Mouse (Mus musculus) hindbrain, embryonic 14.5 days (tissue): ENCODE measurements at regions not wholly inside any gene's neighbourhood (a gene's known extent, or its start where the extent isn't known, plus 50 kb on each side); places are given as distances from the start of the nearest gene placed in this dataset.

ENCODE experiments used
- ATAC-seq: fragments of 200-750 bp; cut with Nextera tagmentation; 2 replicates; pipeline ENCODE4 v1.8.0; 2017; ENCODE audit warnings: moderate number of reproducible peaks, mild to moderate bottlenecking, moderate TSS enrichment, moderate library complexity; ENCODE audit not compliant: low FRiP score
- DNase-seq: peaks from one replicate; pipeline ENCODE4 v3.0.0-alpha.2; 2015; ENCODE audit warnings: low spot score
- H3K27ac ChIP-seq: fragments of 300-500 bp; sonication (generic); 2 replicates; pipeline ENCODE4 v1.5.1; 2014; ENCODE audit warnings: mild to moderate bottlenecking, moderate library complexity
- H3K27me3 ChIP-seq: fragments of 300-500 bp; sonication (generic); 2 replicates; pipeline ENCODE4 v1.6.1; 2014; ENCODE audit warnings: mild to moderate bottlenecking, low read length, mixed read lengths; ENCODE audit not compliant: control insufficient read depth, insufficient read depth
- H3K36me3 ChIP-seq: fragments of 300-500 bp; sonication (generic); replicated peaks from 2 replicates; pipeline ENCODE4 v1.6.1; 2014; ENCODE audit not compliant: control insufficient read depth, insufficient read depth
- H3K4me1 ChIP-seq: fragments of 300-500 bp; sonication (generic); replicated peaks from 2 replicates; pipeline ENCODE4 v1.6.1; 2014; ENCODE audit warnings: antibody characterized with exemption, low read length, mixed read lengths; ENCODE audit not compliant: control insufficient read depth, insufficient read depth
- H3K4me2 ChIP-seq: fragments of 300-500 bp; sonication (generic); replicated peaks from 2 replicates; pipeline ENCODE4 v1.6.1; 2014; ENCODE audit warnings: mild to moderate bottlenecking, moderate library complexity
- H3K4me3 ChIP-seq: fragments of 300-500 bp; sonication (generic); replicated peaks from 2 replicates; pipeline ENCODE4 v1.5.1; 2014; ENCODE audit warnings: mild to moderate bottlenecking, low read length
- H3K9ac ChIP-seq: fragments of 300-500 bp; sonication (generic); 2 replicates; pipeline ENCODE4 v1.6.1; 2014
- H3K9me3 ChIP-seq: fragments of 300-500 bp; sonication (generic); 2 replicates; pipeline ENCODE4 v1.6.1; 2016; ENCODE audit warnings: low read length; ENCODE audit not compliant: control insufficient read depth
- WGBS: fragments of 180-500 bp; shearing (Covaris S2); extraction: QIAGEN DNeasy Blood & Tissue Kit; methylation state at CpG from one replicate; pipeline ENCODE4 v1.1.7; 2014; 5-methylcytosine and 5-hydroxymethylcytosine counted together

DNA sequence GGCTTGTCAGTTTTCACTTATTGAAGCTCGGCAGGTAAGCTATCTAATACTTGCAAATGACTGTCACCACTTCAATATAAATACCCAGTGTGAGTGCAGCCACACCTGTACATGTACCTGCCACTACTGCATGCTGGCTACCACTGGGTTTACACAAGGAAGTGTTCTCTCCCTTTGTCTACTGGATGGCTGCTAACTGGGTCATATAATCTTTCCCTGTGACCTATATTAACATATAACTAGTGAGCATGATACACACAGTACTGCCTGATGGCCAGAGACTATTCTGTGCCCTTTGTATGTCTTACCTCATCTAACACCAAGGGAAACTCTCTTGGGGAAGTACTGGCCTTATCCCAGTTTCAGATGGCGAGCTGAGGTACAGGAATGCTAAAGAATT is 285.5 kb upstream of the Id2 start:
- Histone ChIP-seq H3K4me1 (no peaks in the 10 kb centered on the region; the same call in 1 of the 2 replicates), H3K36me3 (no peaks in the 10 kb centered on the region), H3K4me2 (no peak overlapping the region), H3K9ac (no peak overlapping the region), H3K27ac (no peak overlapping the region), H3K9me3 (no peaks in the 10 kb centered on the region), H3K4me3 (no peak overlapping the region), H3K27me3 (no peaks in the 10 kb centered on the region)
- 84% methylated on average over 2 of the region's 2 CpGs for WGBS
- ATAC-seq (no peak), DNase-seq (no peak)

DNA sequence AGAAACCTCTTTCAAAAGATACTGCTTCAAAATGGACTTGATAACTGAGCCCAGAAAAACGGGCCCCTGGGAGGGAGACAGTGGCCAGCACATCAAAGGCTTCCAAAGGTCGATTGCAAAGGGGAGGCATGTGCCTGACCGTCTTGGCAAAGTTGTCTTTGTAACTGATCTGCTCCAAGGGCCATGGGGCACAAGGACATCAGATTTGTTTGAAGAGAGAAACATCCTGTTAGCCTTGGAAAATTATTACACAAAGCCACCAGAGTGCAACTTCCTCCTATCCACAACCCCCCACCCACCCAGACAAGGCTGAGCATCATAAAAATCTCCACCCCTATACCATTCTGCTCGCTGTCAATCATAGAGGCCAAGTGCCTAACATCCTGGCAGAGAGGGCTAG is 284.7 kb upstream of the Id2 start:
- no peak for ATAC-seq
- Histone ChIP-seq H3K4me2 (no peak overlapping the region), H3K9me3 (no peaks in the 10 kb centered on the region), H3K4me1 (no peaks in the 10 kb centered on the region; the same call in 1 of the 2 replicates), H3K27me3 (no peaks in the 10 kb centered on the region), H3K27ac (no peak overlapping the region), H3K4me3 (no peak overlapping the region), H3K9ac (no peak overlapping the region), H3K36me3 (no peaks in the 10 kb centered on the region)
- WGBS = 66% methylated on average over 4 of the region's 4 CpGs
- DNase-seq = no peak

DNA sequence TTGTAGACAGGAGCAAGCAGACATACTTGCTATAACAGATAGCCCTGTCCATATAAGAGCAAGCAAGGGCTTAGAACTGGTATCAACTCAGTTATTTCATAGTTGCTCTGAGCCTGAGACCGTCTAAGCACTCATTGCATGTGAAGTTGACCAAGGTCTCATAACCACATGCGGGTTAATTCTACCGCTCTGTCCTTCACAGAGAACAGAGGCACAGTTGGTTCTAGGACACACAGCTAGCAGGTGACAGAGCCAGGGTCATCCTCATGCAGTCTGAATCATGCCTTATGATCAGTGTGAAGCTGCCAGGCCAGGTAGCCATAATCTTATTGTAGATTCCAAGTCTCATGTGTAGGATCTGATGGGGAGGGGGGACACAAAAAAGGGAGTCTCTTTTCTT is 283.1 kb upstream of the Id2 start:
- Histone ChIP-seq H3K36me3 (no peaks in the 10 kb centered on the region), H3K27me3 (no peaks in the 10 kb centered on the region), H3K4me1 (peaks cover 4% of the 10 kb centered on the region; the same call in 1 of the 2 replicates), H3K4me3 (no peak overlapping the region), H3K27ac (no peak overlapping the region), H3K9ac (no peak overlapping the region), H3K9me3 (no peaks in the 10 kb centered on the region), H3K4me2 (no peak overlapping the region)
- no peak for ATAC-seq
- no peak for DNase-seq
- over 99% methylated on average over 3 of the region's 3 CpGs for WGBS

DNA sequence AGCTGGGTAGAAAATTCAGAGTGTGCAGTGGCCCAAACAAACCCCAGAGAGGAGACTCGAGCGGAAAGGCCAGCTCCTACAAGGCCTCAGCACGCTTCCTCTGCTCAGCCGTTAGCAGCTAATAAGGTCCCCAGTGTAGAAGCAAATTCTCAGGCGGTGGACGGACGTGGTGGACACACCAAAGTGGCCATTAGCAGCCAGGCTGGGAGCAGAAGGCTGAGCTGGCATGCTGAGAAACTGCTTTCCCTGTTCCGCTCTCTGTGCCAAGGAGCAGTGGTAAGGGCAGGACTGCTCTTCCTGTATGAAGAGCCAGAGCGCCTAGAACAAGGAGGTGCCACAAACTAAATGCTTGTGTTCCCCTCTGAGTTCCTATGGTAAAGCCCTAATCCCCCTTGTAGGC is 282.1 kb upstream of the Id2 start:
- H3K36me3 ChIP-seq = no peaks in the 10 kb centered on the region
- H3K27ac ChIP-seq = no peak overlapping the region
- ATAC-seq (no peak), DNase-seq (no peak)
- H3K27me3 ChIP-seq = no peaks in the 10 kb centered on the region
- WGBS = 63% methylated on average over 9 of the region's 9 CpGs
- no peak overlapping the region for H3K9ac ChIP-seq
- no peak overlapping the region for H3K4me2 ChIP-seq
- H3K9me3 ChIP-seq = no peaks in the 10 kb centered on the region
- H3K4me1 ChIP-seq = peaks cover 4% of the 10 kb centered on the region; the same call in 1 of the 2 replicates
- no peak overlapping the region for H3K4me3 ChIP-seq

DNA sequence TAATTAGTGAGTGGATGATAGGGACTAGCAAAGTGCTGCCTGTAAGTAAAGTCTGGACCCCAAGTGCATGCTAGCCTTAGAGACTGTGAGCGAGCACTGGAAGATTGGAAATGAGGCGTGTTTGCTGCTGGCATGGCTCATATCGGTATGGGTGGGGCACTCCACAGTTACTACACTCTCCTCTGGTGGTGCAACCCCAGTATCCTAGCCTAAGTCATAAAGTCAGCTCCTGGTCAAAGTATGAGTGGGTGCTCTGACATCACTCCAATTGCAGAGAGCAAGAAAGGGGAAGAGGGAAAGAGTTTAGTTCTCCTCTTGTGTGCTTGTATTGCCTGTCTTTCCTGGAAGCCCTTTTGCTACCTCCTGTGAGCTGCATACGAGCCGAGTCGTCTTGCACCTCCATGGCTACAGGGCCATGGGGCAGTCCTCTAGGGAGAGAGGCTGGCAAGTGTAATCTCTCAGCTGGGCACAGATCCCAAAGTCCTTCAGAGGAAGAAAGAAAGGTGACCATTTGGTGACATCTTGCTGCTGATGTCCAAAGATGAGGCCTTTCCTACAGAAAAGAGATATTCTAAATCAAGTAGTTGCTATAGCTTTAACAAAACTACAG is 281.2 kb upstream of the Id2 start:
- Histone ChIP-seq H3K4me2 (no peak overlapping the region), H3K27ac (no peak overlapping the region), H3K9ac (no peak overlapping the region), H3K4me1 (peaks cover 4% of the 10 kb centered on the region; the same call in 1 of the 2 replicates), H3K36me3 (no peaks in the 10 kb centered on the region), H3K4me3 (no peak overlapping the region), H3K27me3 (no peaks in the 10 kb centered on the region), H3K9me3 (no peaks in the 10 kb centered on the region)
- no peak for DNase-seq
- WGBS = 71% methylated on average over 6 of the region's 6 CpGs
- ATAC-seq = no peak

DNA sequence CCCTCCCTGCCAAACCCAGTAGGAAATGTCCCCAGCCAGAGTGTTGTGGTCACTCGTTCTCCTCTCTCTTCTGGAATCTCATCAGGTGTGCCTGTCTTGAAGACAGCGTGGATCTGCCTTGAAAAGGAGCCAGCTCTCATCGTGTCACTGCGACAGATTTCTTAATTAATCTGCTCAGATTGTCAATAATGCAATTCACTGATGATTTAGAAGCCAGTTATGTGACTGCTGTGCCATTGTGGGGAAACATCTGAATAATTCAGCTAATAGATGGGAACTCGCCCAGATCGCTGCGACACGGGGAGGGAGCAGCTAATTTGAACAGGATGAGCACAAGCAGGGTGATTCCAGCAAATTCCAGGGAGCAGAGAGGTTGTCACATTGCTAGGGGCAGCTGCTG is 279.5 kb upstream of the Id2 start:
- DNase-seq (peak; percentile 42), ATAC-seq (no peak)
- no peaks in the 10 kb centered on the region for H3K9me3 ChIP-seq
- no peak overlapping the region for H3K4me2 ChIP-seq
- no peak overlapping the region for H3K4me3 ChIP-seq
- H3K4me1 ChIP-seq = peaks cover 4% of the 10 kb centered on the region; the same call in 1 of the 2 replicates
- no peak overlapping the region for H3K27ac ChIP-seq
- H3K27me3 ChIP-seq = no peaks in the 10 kb centered on the region
- 17% methylated on average over 8 of the region's 8 CpGs for WGBS
- H3K9ac ChIP-seq = no peak overlapping the region
- no peaks in the 10 kb centered on the region for H3K36me3 ChIP-seq

DNA sequence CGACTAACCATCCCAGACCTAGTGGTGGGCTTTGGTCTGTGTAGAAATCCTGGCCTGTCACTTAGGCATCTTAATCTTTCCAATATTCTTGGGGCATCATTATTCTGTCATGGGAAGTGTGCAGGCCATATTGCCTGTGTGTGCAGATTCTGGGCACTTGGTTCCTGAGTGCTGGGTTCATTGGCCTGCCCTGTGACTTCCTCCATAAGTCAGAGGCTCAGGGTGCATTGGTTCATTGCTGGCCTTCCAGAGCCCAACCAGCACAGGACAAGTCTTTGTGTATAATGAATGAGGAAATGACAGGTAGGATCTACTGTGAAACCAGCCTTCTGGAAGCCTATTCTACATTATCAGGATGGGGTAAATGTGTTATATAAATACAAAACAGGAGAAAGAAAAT is 270.6 kb upstream of the Id2 start:
- ATAC-seq (no peak), DNase-seq (no peak)
- Histone ChIP-seq H3K9me3 (no peaks in the 10 kb centered on the region), H3K27ac (no peak overlapping the region), H3K9ac (no peak overlapping the region), H3K4me3 (no peak overlapping the region), H3K4me1 (no peaks in the 10 kb centered on the region), H3K27me3 (no peaks in the 10 kb centered on the region), H3K4me2 (no peak overlapping the region), H3K36me3 (no peaks in the 10 kb centered on the region)
- WGBS = 89% methylated on average over 1 of the region's 1 CpGs

DNA sequence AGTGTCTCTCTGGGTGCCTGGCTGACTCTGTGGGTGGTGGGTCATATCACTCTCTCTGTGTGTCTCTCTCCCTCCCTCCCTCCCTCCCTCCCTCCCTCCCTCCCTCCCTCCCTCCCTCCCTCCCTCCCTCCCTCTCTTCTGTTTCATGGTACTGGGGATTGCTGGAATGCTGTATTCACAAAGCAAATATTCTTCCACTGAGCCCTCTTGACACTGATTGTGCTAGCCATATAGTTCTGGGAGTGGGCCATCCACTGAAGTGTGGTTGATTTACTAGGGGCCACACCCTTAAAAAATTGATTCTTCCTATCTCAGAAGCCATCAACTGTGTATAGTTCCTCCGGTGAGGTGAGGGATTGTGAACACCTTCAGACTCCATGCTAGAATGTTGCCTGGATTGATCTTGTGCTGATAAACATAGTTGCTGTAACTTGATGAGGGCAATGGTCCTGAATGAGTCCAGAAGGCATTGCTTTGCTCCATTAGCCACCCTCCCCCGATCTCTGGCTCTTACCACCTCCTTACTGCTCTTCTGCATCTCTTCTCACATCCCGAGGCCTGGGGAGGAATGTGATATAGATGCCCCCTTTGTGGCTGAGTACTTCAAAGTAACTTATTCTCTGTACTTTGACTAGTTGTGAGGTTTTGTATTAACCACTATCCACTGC is 268.8 kb upstream of the Id2 start:
- Histone ChIP-seq H3K27me3 (no peaks in the 10 kb centered on the region), H3K4me2 (no peak overlapping the region), H3K4me1 (no peaks in the 10 kb centered on the region), H3K36me3 (no peaks in the 10 kb centered on the region), H3K9ac (no peak overlapping the region), H3K9me3 (no peaks in the 10 kb centered on the region), H3K4me3 (no peak overlapping the region), H3K27ac (no peak overlapping the region)
- 76% methylated on average over 3 of the region's 3 CpGs for WGBS
- no peak for DNase-seq
- ATAC-seq = no peak

DNA sequence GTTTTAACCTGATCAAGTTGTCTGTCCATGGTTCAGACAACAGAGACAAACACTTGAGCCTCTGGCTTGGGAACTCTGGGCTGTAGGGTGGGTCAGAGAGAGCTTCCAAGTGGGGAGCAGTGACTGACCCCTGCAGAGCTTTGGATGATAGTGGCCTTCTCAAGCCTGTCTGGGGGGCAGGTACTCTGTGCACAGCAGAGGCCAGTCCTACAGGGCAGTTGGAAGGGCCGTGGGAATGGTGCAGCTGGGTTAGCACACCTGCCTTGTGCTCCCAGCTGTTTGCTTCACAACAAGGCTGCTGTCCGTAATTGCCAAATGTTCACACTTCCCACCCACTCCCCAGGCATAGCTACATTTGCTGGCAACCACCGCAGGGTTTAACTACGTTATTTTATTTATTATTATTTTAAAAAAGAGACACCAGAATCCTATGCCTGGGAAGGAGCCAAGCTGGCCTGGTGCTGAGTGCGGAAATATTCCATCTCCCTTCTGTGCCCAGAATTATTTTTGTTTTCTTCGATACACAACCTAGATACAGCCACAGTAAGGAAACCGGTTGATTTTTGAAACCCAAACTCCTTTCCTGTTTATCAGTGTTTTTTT is 268.1 kb upstream of the Id2 start:
- Histone ChIP-seq H3K4me2 (no peak overlapping the region), H3K9ac (no peak overlapping the region), H3K9me3 (no peaks in the 10 kb centered on the region), H3K36me3 (no peaks in the 10 kb centered on the region), H3K27ac (no peak overlapping the region), H3K4me1 (no peaks in the 10 kb centered on the region), H3K27me3 (no peaks in the 10 kb centered on the region), H3K4me3 (no peak overlapping the region)
- 73% methylated on average over 7 of the region's 7 CpGs for WGBS
- no peak for DNase-seq
- ATAC-seq = no peak
